Mouse (Mus musculus) stomach, embryonic 15.5 days (tissue): ENCODE results near the gene Cfap43. TPM values are rescaled to one million over a fixed set of nuclear protein-coding genes. Genes with fewer than 3 reads are reported as not detected.

ENCODE experiments used
- ATAC-seq: fragments of 200-750 bp; cut with Nextera tagmentation; 2 replicates; pipeline ENCODE4 v1.8.0; 2017; ENCODE audit warnings: low read depth, moderate number of reproducible peaks, moderate TSS enrichment; ENCODE audit not compliant: insufficient read depth, low FRiP score
- H3K27ac ChIP-seq: fragments of 300-500 bp; sonication (generic); 2 replicates; pipeline ENCODE4 v1.5.1; 2015; ENCODE audit warnings: mild to moderate bottlenecking, inconsistent platforms
- H3K27me3 ChIP-seq: fragments of 300-500 bp; sonication (generic); replicated peaks from 2 replicates; pipeline ENCODE4 v1.6.1; 2015; ENCODE audit warnings: inconsistent platforms
- H3K36me3 ChIP-seq: fragments of 300-500 bp; sonication (generic); 2 replicates; pipeline ENCODE4 v1.6.1; 2015; ENCODE audit warnings: inconsistent platforms
- H3K4me1 ChIP-seq: fragments of 300-500 bp; sonication (generic); 2 replicates; pipeline ENCODE4 v1.6.1; 2015; ENCODE audit warnings: inconsistent platforms
- H3K4me2 ChIP-seq: fragments of 300-500 bp; sonication (generic); 2 replicates; pipeline ENCODE4 v1.6.1; 2015; ENCODE audit warnings: mild to moderate bottlenecking, inconsistent platforms
- H3K4me3 ChIP-seq: fragments of 300-500 bp; sonication (generic); replicated peaks from 2 replicates; pipeline ENCODE4 v1.5.1; 2015; ENCODE audit warnings: inconsistent platforms
- H3K9ac ChIP-seq: fragments of 300-500 bp; sonication (generic); 2 replicates; pipeline ENCODE4 v1.6.1; 2015; ENCODE audit warnings: inconsistent platforms
- H3K9me3 ChIP-seq: fragments of 300-500 bp; sonication (generic); 2 replicates; pipeline ENCODE4 v1.6.1; 2016; ENCODE audit warnings: inconsistent platforms
- WGBS: fragments of 180-500 bp; shearing (Covaris S2); methylation state at CpG from one replicate; pipeline ENCODE4 v1.1.7; 2015; 5-methylcytosine and 5-hydroxymethylcytosine counted together
- polyA plus RNA-seq: library from polyadenylated mRNA; unstranded; fragments of >200 nt; fragmentation: Nextera tagmentation; extraction: Ambion mirVana; gene quantifications from 2 replicates; pipeline ENCODE4 v1.2.1, GENCODE M21; 2015

The Cfap43 gene
- polyA plus RNA-seq, 1 experiment from 2014 or later, result 0.62 TPM

DNA sequence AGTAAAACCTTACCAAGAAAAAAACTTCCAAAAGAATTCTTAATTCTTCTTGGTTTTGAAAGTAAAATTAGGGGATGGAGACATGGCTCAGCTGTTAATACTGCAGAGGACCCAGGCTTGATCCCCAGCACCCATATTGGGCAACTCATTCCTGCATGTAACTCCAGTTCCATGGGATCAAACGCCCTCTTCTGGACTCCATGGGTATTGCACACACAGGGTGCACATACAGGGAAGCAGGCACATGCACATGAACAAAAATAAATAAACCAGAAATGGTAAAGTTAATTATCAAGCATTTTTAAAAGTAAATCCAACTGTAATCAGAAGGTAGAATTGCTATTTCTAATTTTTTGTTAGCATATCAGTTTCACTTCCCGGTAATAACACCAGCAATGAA, 202.9 kb downstream of the Cfap43 start:
- 61% methylated on average over 2 of the region's 2 CpGs for WGBS
- H3K4me1 ChIP-seq, result no peaks in the 10 kb centered on the region
- no peak overlapping the region for H3K9ac ChIP-seq
- ATAC-seq, result no peak
- H3K27me3 ChIP-seq, result no peaks in the 10 kb centered on the region
- no peak overlapping the region for H3K4me2 ChIP-seq
- H3K9me3 ChIP-seq, result no peaks in the 10 kb centered on the region
- no peak overlapping the region for H3K4me3 ChIP-seq
- H3K27ac ChIP-seq, result no peak overlapping the region
- H3K36me3 ChIP-seq, result no peaks in the 10 kb centered on the region

DNA sequence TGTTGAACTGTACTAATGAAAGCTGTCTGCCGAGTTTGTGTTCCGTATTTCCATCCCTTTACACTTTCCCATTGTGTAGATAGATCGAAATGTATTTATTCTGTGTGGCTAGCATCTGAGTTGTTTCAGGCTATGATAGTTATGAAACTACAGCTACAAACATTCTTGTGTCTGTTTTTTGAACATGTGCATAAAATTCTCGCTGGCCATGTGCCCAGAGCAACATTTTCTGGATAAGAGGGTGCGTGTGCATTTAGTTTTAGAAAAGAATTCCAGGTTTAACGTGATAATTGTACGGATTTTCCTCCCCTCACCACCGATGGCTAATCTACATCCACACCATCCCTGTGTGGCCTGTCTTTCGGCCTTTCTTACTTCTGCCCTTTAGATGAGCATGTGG, 205.6 kb downstream of the Cfap43 start:
- Histone ChIP-seq H3K9ac (no peak overlapping the region), H3K36me3 (no peaks in the 10 kb centered on the region), H3K27me3 (no peaks in the 10 kb centered on the region), H3K4me1 (no peaks in the 10 kb centered on the region), H3K27ac (peak overlapping the region; percentile 13; the same call in 1 of the 2 replicates), H3K4me3 (no peak overlapping the region), H3K9me3 (no peaks in the 10 kb centered on the region), H3K4me2 (no peak overlapping the region)
- ATAC-seq, result no peak
- 63% methylated on average over 9 of the region's 9 CpGs for WGBS

- Histone ChIP-seq H3K4me1 (no peaks in the 10 kb centered on the region), H3K36me3 (no peaks in the 10 kb centered on the region), H3K4me3 (no peak overlapping the region), H3K27ac (no peak overlapping the region), H3K27me3 (no peaks in the 10 kb centered on the region), H3K9ac (no peak overlapping the region), H3K9me3 (no peaks in the 10 kb centered on the region), H3K4me2 (no peak overlapping the region)
- WGBS, result 77% methylated on average over 4 of the region's 4 CpGs
- no peak for ATAC-seq
Measured at GRCm38 (mm10) chr19:47710376-47710775, 208.7 kb downstream of the Cfap43 start.

- no peak for ATAC-seq
Measured at GRCm38 (mm10) chr19:47705772-47706309, 213.2 kb downstream of the Cfap43 start.

GRCm38 (mm10) chr19:47705080-47705771, 213.9 kb downstream of the Cfap43 start:
- peak; percentile 31; the same call in 1 of the 2 replicates for ATAC-seq
- Histone ChIP-seq H3K9ac (no peak overlapping the region), H3K27ac (no peak overlapping the region), H3K27me3 (no peaks in the 10 kb centered on the region), H3K36me3 (no peaks in the 10 kb centered on the region), H3K9me3 (no peaks in the 10 kb centered on the region), H3K4me2 (no peak overlapping the region), H3K4me3 (no peak overlapping the region), H3K4me1 (no peaks in the 10 kb centered on the region)
- 60% methylated on average over 13 of the region's 13 CpGs for WGBS

More at GRCm38 (mm10) chr19:47705772-47706309, 213.2 kb downstream of the Cfap43 start:
- Histone ChIP-seq H3K27me3 (no peaks in the 10 kb centered on the region), H3K36me3 (no peaks in the 10 kb centered on the region), H3K4me2 (no peak overlapping the region), H3K27ac (no peak overlapping the region), H3K4me3 (no peak overlapping the region), H3K9ac (no peak overlapping the region), H3K9me3 (no peaks in the 10 kb centered on the region), H3K4me1 (no peaks in the 10 kb centered on the region)
- WGBS, result 89% methylated on average over 8 of the region's 8 CpGs

DNA sequence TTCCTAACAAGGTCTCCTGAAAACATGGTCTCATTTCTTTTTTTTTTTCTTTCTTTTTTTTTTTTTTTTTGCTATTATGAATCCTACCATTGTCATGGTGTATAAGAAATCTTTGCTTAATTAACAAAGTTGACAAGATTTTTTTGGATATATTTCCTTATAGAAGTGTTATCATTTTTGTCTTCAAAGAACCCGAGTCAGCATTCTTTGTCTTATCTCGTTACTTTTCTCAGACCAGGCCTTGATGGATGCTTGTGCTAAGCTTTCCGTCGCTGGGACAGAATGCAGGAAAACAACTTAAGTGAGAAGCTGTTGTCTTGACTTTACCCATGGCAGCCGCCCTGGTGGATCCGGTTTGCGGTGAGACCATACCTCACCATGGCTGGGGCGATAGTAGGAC, 218.6 kb downstream of the Cfap43 start:
- no peak overlapping the region for H3K4me3 ChIP-seq
- no peak for ATAC-seq
- H3K9me3 ChIP-seq, result no peaks in the 10 kb centered on the region
- no peak overlapping the region for H3K9ac ChIP-seq
- H3K27me3 ChIP-seq, result no peaks in the 10 kb centered on the region
- peaks cover 8% of the 10 kb centered on the region; the same call in 1 of the 2 replicates for H3K4me1 ChIP-seq
- H3K36me3 ChIP-seq, result no peaks in the 10 kb centered on the region
- WGBS, result 73% methylated on average over 8 of the region's 8 CpGs
- no peak overlapping the region for H3K4me2 ChIP-seq
- H3K27ac ChIP-seq, result peak overlapping the region; percentile 32; the same call in 1 of the 2 replicates

- peak overlapping the region; percentile 59; the same call in 1 of the 2 replicates for H3K27ac ChIP-seq
- no peak overlapping the region for H3K9ac ChIP-seq
- H3K4me2 ChIP-seq, result no peak overlapping the region
- H3K4me3 ChIP-seq, result no peak overlapping the region
- peaks cover 8% of the 10 kb centered on the region; the same call in 1 of the 2 replicates for H3K4me1 ChIP-seq
- H3K27me3 ChIP-seq, result no peaks in the 10 kb centered on the region
- H3K36me3 ChIP-seq, result no peaks in the 10 kb centered on the region
- WGBS, result 33% methylated on average over 9 of the region's 9 CpGs
- H3K9me3 ChIP-seq, result no peaks in the 10 kb centered on the region
- no peak for ATAC-seq
Measured at GRCm38 (mm10) chr19:47699743-47700142, 219.3 kb downstream of the Cfap43 start.

GRCm38 (mm10) chr19:47698266-47698665, 220.8 kb downstream of the Cfap43 start:
- no peak overlapping the region for H3K27ac ChIP-seq
- no peaks in the 10 kb centered on the region for H3K9me3 ChIP-seq
- H3K4me2 ChIP-seq, result no peak overlapping the region
- no peak for ATAC-seq
- peaks cover 8% of the 10 kb centered on the region; the same call in 1 of the 2 replicates for H3K4me1 ChIP-seq
- H3K9ac ChIP-seq, result no peak overlapping the region
- no peak overlapping the region for H3K4me3 ChIP-seq
- 59% methylated on average over 9 of the region's 9 CpGs for WGBS
- no peaks in the 10 kb centered on the region for H3K27me3 ChIP-seq
- H3K36me3 ChIP-seq, result no peaks in the 10 kb centered on the region

GRCm38 (mm10) chr19:47697067-47697466, 222.0 kb downstream of the Cfap43 start:
- no peak overlapping the region for H3K4me2 ChIP-seq
- no peaks in the 10 kb centered on the region for H3K27me3 ChIP-seq
- 88% methylated on average over 11 of the region's 11 CpGs for WGBS
- no peak overlapping the region for H3K9ac ChIP-seq
- no peak for ATAC-seq
- H3K27ac ChIP-seq, result no peak overlapping the region
- no peak overlapping the region for H3K4me3 ChIP-seq
- no peaks in the 10 kb centered on the region for H3K36me3 ChIP-seq
- H3K4me1 ChIP-seq, result peaks cover 8% of the 10 kb centered on the region; the same call in 1 of the 2 replicates
- H3K9me3 ChIP-seq, result no peaks in the 10 kb centered on the region

DNA sequence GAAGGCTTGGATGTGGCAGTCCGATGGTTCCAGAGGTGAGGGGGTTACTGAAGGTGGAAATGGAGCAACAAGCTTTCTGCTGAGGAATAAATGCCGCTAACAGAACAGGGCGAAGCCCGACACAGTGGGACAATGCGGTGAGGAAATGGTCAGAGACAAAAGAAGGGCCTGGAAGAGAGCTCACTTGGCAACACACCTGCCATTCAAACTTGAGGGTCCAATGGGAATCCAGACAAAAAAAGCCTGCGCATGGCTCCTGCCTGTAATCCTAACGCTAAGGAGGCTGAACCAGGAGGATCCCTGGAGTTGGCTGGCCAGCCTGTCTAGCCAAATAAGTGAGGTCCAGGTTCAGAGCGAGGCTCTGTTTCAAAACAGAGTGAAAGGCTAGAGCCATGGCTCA, 222.7 kb downstream of the Cfap43 start:
- Histone ChIP-seq H3K4me3 (no peak overlapping the region), H3K9ac (no peak overlapping the region), H3K4me1 (peaks cover 8% of the 10 kb centered on the region; the same call in 1 of the 2 replicates), H3K9me3 (no peaks in the 10 kb centered on the region), H3K27ac (no peak overlapping the region), H3K36me3 (no peaks in the 10 kb centered on the region), H3K27me3 (no peaks in the 10 kb centered on the region), H3K4me2 (no peak overlapping the region)
- ATAC-seq, result no peak
- 90% methylated on average over 8 of the region's 8 CpGs for WGBS

DNA sequence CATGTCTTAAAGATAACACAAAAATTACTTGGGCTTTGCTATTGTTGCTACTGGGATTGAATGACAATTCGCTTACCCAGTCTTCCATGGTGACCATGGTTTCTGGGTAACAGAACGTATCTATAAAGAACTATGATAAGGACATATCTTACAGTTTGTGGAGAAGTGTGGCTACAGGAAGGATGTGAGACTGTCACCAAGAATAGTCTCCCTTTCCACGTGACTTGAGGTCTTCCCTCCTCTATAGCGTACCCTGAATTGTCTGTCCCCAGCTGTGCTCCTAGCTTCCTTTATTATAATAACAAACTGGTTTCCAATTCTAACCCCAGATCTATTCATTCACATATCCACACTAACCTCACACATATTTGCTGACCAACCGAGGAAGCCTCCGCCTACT, 223.4 kb downstream of the Cfap43 start:
- H3K36me3 ChIP-seq, result no peaks in the 10 kb centered on the region

GRCm38 (mm10) chr19:47691994-47692393, 227.1 kb downstream of the Cfap43 start, which contains the start of gene Col17a1:
Col17a1 (minus strand) TSS chr19:47692094.
- Histone ChIP-seq H3K4me2 (no peak within 1 kb of the TSS), H3K4me3 (peak within 1 kb of the TSS; percentile 19), H3K27me3 (no peaks in the 10 kb centered on the region), H3K9ac (no peak within 1 kb of the TSS), H3K4me1 (no peaks in the 10 kb centered on the region), H3K36me3 (no peaks in the 10 kb centered on the region), H3K9me3 (no peaks in the 10 kb centered on the region), H3K27ac (peak within 1 kb of the TSS; percentile 61)
- 65% methylated on average over 6 of the region's 6 CpGs for WGBS
- no peak for ATAC-seq

More for the DNA sequence above, 223.4 kb downstream of the Cfap43 start:
- H3K4me1 ChIP-seq, result peaks cover 8% of the 10 kb centered on the region; the same call in 1 of the 2 replicates
- H3K27ac ChIP-seq, result no peak overlapping the region
- H3K4me3 ChIP-seq, result no peak overlapping the region
- H3K9me3 ChIP-seq, result no peaks in the 10 kb centered on the region
- WGBS, result 75% methylated on average over 6 of the region's 6 CpGs
- H3K4me2 ChIP-seq, result no peak overlapping the region
- no peaks in the 10 kb centered on the region for H3K27me3 ChIP-seq
- no peak overlapping the region for H3K9ac ChIP-seq
- no peak for ATAC-seq
